Mouse (Mus musculus) E14TG2a.4 (cell line): ENCODE results near the gene Rubcn.

Source experiments
- CTCF ChIP-seq: conservative IDR thresholded peaks from 2 replicates; pipeline ENCODE4 v1.5.1; 2014; ENCODE audit warnings: low read length
- NANOG ChIP-seq: IDR thresholded peaks from 2 replicates; pipeline ENCODE4 v1.6.1; 2014; ENCODE audit warnings: borderline replicate concordance, low read length, mixed read lengths
- POU5F1 ChIP-seq: IDR thresholded peaks from 2 replicates; pipeline ENCODE4 v1.6.1; 2014; ENCODE audit warnings: low read length, borderline replicate concordance

DNA sequence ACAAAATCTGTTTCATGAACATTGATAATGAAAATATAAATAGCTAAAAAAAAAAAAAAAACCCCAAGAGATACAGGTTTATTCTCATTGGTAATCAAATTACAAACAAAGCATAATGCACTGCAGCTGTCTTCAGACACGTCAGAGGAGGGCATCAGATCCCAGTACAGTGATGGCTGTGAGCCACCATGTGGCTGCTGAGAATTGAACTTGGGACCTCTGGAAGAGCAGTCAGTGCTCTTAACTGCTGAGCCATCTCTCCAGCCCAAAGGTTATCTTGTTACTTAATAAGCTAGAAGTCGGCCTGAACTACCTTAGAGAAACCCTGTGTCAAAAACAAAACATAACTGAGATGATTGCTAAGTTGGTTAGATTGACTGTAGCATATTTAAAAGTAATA lies 12.3 kb upstream of the Rubcn start:
- TF ChIP-seq CTCF: no peak
- TF ChIP-seq NANOG: no peak
- TF ChIP-seq POU5F1: no peak
